Mouse (Mus musculus) layer of hippocampus, adult 11-12 months (tissue): Measurements from ENCODE around the gene Tnfrsf14.

ENCODE experiments used
- DNase-seq: peaks from one replicate; pipeline ENCODE4 v3.0.0; 2022; ENCODE audit warnings: low spot score

Gene Tnfrsf14

DNA sequence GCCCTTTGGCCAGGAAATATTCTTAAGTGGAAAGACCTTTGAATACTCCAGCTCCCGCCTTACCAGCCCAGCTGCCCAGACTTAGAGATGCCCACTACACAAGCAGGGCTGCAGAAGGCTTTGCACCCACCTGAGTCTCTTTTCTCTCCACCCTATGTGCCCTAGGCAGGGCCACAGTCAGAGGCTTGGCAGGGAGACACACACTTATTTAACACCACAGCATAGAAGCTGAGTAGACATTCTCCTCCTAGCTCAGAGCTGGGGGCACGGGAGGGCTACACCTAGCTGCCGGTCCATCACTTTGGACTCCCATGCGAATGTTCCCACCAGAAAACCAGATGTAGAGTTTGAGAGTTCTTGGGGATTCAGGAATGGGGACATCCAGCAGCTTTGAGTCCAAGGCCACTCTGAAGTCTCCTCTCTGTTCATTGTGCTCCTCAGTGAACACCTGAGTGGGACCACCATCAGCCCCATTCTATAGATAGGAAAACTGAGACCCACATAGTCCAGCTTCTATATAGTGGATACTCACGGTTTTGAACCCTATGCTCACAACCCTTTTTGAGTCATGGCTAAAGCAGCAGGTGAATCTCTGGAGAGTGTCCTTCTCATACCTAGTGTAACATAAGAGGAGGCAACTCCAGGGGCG, 20.7 kb upstream of the Tnfrsf14 start:
- DNase-seq: no peak

DNA sequence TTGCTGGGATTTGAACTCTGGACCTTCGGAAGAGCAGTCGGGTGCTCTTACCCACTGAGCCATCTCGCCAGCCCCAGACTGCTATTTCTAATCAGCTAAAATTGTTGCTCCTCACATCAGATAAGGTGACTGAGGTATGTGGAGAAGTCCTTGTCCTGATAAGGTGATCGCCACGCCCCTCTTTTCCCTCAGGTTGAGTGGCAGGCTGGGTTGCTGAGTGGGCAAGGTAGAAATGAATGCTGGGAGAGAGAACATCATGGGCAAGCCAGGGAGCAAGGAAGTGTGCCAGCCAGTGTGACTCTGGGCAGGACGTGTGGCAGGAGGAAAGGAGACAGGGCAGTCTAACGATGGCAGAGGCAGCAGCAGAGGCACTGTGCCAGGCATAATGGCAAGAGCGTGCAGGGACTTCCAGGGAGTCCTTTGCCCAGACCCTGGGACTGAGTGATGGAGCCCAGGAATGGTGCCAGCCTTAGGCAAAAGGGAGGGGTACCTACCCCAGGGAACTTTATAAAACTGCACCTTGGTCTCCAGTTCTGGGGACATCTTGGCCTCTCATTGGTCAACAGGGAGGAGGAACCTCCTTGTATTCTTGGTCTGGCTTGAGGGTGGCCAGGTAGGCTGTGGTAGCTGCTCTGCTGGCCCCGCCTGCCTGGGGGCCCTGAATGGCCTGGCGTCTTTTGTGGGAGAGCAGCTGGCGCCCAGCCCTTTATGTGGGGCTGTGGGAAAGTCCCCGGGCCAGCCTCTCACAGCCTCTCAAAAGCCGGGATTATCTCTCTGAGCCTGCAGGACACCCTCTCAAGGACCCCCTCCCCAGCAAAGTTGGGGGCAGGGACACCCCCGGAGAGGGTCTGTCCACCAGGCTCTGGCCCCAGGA, 19.9 kb upstream of the Tnfrsf14 start:
- DNase-seq: peak; percentile 46

DNA sequence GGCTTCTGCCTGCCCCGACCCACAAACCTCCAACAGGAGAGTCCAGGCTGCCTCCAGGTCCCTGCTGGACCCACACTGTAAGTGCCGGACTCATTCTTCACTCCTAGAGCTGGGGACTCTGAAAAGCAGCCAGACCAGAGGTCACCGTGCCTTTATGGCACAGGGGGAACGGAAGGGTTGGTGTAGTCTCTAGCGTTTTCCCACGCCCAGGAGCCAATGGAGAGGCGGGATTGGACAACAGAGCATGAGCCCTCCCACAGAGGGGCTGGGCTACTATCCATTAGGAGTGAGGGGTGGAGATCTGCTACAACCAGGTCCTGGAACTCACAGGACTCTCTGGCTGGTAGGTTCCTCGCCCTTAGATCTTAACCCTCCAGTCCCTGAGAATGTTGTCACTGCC, 18.0 kb upstream of the Tnfrsf14 start:
- peak; percentile 53 for DNase-seq

DNA sequence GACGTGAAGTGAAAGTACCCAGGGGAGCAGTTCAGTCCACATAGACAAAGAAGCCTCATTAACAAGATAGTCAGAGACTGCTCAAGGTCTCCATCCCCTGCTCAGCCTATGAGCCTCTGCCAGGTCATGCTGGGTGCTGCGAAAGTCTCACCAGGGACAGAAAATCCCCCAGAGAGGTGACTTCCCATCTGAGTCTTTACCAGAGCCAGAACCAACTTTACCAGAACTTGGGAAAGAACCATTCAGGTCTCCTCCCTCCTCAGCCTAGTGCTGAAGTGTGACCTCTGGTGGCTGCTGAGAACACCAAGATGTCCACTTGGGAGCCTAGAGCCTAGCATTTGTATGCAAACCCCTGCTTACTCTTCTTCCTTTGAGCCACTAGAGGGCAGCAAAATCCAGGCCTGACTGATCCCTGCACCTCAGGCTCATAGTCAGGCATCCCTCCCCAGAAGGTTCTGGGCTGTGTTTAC, 15.8 kb upstream of the Tnfrsf14 start:
- peak; percentile 83 for DNase-seq

DNA sequence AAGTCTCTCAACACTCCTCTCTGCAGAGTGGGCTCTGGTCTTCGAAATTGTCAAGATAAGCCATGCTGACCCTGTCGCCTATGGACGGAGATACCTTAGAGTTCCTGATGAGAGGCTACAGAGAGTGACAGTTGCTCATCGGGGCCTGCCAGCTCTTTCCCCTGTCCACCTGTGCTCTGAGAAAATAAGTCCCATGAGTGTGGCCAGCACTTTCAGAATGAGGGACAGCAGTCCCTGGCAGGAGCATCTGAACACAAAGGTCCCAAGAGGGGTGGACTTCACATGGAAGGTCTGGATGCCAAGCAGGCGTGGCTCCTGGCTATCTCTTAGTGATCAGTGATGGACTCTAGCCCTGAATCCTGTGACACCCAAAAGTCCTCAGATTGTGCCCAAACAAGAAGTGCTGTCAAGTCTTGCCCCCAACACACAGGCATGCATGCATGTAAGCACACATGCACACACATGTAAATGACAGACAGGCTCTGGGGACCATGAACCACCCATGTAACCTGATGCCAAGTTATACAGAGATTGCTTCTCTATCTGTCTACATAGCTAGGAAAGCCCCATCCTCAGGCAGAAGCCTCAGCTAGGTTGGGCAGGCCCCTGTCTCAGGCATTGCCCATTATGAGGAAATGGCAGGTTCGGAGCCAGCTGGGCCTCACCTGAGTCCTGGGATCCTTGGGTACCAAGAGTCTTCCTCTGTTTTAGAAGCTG, 15.1 kb upstream of the Tnfrsf14 start:
- no peak for DNase-seq

DNA sequence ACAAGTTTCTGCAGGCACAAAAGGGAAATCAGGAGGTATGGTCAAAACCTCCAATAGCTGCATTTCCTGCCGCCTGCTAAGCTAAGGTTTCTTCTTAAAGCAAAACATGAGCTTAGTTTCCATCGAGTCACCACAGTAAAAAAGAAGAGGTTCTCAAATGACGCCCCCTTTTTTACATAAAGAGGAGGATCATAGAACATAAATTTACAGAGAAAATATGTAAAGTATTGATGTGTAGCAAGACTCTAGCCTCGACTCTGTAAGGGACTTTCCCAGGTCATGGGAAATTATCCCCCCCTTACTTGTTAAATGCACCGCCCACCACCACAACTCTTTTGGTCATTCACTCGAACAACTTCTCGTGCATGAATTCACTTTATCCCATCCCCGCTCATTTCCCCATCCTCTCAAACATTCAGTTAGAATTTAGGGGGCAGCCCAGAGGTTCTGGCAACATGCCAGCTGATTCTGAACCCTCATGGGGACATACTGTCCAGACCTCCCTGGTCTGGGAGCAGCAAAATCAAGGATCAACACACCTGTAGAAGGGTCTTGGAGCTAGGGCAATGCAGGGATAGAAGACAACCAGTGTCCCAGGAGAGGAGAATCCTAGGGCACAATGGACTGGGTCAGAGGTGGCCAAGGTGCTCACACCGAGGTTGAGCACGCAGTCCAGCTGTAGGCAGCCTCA, 14.4 kb upstream of the Tnfrsf14 start:
- DNase-seq: no peak

DNA sequence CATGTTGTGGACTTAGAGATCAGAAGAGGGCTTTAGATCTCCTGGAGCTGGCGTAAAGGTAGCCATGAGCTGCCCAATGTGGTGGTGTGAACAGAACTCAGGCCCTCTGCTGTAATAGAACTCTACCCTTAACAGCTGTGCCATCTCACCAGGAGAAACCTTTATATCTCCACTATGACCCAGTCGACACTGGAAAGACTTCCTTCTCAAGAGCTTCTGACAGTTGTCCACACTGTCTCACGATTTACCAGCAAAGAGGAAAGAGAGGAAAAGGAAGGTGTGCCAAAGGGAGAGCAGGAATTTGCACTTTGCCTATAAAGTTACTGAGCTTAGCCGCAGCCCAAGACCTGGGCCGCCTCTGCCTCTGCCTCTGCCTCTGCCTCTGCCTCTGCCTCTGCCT, 13.5 kb upstream of the Tnfrsf14 start:
- DNase-seq: no peak

DNA sequence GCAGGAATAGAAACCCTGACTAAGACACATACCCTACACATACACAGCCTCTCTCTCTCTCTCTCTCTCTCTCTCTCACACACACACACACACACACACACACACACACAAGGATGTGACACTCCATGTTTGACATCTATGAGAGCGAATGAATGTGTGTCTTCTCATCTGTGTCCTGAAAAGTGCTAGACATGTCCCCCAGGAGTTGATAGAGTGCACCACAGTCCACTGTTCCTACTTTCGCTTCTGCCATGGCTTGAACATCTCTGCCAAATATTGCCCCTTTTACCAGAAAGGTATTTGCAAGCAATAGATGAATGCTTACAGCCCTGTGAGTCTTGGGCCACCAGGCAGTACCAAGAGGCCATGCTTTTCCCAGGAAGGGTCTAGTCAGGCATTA, 11.8 kb upstream of the Tnfrsf14 start:
- DNase-seq: no peak

DNA sequence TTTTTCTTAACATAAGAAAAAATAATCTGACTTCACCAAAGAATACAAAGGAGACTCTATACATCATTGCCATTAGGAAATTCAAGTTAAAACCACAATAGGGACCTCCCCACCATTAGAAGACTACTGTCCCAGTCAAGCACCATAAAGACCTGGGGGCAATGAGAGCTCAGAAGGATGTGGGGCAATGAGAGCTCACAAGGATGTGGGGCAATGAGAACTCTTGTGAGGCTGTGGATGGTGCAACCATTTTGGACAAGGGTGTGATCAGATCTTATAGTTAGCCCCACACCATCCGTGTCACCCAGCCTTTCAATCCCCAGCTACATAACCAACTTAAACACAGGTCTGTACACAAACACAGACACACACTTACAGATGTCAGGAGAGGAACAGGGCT, 9.4 kb upstream of the Tnfrsf14 start:
- no peak for DNase-seq

DNA sequence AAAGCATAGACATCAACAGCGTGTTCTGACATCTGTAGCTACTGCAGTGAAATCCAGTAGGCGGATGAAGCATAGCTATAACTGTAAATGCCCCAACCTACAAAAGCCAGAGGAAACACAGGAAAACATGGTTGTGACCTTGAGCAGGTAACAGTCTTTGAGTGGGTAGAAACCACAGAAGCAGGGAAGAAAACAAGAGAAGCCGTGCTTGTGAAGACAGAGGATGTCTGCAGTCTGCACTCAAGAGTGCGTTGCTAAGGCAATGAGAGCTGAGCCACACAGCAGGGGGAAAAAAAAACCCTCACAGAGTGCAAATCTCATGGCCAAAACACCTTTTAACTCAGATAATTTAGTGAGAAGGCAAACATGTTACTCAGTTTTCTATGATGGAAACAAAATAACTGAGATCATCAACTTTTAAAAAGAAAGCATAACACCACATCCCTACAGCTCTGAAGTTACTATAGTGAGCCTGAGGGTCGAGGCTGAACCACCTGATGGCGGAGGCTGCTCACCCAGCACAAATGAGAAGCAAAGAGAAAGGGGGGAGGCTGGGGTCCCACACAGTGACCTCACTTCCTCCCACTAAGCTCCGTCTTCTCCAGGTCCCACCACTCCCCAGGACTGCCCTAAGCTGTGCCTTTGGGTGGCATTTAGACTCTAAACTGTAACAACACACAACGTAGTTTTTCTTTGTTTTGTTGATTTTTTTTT, 8.3 kb upstream of the Tnfrsf14 start:
- DNase-seq: no peak

DNA sequence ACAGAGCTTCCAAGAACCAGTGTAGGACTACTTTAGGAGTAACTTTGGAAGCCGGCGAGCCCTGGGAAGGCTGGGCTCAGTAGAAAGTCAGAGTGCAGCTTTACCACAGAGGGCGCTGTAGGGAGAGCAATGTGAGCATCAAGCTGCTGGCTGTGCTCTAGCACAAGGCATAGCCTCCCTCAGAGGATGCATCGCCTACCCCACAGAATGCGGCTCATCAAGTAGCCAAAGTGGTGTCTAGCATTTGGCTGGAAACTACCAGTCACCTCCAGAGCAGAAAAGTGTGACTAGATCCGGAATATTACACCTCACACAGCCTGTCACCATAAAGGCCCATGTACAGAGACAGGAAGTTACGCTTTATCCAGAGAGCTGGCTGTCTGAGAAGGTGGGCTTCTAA, 7.4 kb upstream of the Tnfrsf14 start:
- no peak for DNase-seq

DNA sequence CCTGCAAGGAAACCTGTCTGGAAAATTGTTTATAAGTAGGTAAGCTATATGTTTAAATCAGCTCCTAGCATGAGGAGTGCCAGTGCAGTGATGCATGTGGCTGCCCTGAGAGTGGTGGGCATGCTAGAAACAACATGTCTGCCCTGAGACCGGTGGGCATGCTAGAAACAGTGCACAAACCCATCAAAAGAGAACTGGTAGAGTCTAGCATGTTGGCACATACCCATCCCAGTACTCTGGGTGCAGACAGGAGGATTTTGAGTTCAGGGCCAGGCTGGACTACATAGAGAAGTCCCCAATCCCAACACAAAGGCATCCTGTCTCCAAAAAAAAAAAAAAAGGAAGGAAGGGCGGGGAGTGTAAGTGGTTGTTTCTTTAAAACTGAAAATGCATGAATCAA, 6.4 kb upstream of the Tnfrsf14 start:
- DNase-seq: no peak

DNA sequence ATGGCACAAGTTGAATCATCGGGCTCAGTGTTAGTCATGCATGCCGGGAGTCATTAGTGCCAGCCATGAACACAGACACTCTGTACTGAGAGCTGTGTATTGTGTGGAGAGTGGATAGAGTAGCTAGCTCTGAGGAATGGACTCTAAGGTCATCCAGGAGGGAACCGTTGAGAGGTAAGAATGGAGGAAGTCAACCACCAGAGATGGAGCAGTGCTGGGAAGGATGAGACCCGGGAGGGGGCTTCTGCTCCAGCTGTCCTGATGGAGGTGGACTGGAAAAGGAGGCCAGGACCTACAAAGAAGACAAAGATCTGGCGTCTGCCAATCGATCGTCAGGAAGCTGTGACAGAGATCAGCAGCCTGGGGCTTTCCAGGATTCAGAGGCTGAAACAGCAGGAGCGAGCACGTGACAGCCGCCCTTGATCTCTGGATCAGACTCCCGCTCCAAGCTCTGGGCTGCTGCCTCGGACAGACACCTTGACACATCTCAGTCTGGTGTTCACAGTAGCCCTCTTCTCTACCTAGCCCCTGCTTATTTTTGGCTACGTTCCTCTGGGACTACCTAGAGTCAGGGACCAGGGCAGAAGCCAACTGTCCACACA, 5.0 kb upstream of the Tnfrsf14 start:
- DNase-seq: no peak

DNA sequence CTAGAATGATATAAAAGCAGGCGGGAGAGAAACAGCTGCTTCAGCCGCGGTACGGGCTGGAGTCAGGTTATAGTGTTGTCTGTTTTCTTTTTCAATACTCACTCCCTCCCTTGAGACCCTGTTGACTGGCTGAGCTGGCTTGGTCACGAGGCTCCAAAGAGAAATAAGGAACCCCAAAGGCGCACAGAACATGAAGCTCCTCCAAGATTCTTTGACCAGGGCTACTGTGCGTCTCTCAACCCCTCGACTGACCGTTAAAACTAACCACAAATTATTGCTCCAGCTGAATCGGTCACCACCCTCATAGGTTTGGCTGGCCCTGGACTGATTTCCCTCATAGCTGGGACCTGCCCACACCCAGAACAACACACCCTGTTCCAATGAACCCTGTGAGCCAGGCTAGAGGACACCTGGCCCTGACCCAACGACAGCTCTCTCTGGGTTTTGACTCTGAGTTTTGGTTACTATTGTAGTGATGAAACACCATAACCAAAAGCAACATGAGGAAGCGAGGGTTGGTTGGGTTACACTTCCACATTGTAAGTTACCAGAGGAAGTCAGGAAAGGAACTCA, 811 bp upstream of the Tnfrsf14 start:
- DNase-seq: no peak

DNA sequence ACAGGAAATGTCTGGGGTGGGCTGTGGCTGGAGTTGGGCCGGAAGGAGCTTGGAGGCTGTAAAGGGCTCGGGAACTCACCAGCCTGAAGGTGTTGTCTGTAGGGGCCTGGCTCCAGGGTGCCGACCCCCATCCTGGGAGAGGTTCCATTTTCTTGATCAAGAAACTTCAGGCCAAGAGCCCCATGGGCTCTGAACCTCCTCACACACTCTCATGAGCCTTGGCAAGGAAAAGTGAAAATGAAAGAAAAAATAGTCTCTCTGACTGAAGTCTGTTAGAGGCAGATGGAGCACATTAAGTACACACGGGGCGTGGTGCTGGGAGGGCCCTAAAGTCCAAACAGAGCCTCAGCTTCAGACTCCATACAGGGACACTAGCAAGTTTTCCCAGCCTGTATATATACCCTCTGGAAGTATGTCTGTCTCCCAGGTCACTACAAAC, 445 bp downstream of the Tnfrsf14 start:
- DNase-seq: no peak

DNA sequence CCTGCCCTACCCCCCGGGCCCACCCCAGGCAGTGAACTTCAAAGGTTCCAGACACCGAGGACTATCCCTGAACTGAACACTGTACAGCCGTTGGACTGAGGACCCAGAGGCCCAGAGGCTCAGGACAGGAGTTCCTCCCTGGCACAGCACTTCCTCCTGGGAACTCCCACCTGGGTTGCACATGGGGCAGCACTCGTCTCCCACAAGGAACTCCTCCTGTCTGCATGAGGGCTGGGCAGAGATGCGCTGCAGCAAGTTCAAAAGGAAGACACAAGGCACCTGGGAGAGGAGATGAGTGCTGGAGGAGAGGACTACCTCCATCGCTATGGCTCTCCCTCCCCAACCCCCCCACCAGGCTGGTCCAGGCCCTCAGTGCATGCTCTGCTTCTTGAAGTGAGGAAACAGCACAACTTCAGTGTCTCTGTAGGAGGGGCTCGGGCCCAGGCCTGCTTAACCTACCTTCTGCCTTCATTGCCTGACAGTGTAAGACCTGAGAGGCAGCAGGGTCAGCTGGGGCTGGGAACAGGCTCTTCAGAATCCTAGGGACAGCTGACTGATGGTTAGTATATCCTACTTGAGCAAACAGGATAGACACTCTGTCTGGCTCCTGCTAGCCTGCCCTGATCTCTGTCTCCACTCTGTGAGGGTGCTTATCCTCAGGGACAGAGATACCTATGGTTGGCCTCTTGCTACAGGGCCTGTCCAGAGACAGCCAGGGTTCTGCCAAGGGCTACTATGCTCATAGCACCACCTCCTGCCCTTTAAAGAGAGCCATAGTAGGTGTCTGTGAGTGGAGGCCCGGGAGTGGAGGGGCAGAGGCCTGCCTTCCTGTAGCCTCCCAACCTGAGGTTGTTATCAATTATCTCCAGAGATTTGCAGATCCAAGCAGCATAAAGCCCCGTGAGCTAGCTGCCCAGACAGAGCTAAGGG, 1.1 kb downstream of the Tnfrsf14 start:
- no peak for DNase-seq

DNA sequence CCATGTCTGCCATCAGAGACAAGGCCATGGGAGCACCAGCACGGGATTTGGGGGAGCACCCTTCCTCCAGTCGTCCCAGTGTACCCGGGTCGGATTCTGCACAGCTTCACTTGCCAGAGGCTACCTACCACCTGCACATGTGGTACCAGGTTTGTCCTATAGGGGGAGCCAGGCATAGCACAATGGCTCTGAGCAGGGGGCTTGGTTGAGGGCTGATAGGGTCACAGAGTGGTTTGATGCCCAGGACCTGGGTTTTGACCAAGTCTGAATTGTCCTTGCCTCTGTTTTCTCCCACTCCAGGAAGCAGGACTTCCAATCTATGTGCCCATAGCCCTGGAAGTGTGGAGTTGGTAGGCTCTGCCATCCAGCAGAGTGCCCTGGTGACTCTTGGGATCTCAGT, 3.0 kb downstream of the Tnfrsf14 start:
- DNase-seq: no peak

DNA sequence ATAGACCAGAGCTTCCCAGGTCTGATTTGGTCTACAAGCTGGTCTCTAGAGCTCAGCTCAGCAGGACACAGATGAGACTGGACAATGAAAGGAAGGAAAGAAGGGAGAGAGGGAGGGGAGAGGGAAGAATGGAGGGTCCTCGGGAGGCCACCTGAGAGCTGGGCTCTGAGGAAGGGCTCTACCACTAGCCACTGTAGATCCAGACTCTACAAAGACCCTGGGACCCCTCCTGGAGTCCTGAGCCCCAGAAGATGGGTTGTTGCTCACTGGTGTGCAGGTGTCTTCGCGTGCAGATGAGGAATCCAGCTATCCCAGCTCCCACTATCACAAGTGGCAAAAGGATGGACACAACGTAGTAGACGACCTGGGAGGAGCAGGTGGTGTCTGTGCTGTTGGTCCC, 5.4 kb downstream of the Tnfrsf14 start:
- no peak for DNase-seq

DNA sequence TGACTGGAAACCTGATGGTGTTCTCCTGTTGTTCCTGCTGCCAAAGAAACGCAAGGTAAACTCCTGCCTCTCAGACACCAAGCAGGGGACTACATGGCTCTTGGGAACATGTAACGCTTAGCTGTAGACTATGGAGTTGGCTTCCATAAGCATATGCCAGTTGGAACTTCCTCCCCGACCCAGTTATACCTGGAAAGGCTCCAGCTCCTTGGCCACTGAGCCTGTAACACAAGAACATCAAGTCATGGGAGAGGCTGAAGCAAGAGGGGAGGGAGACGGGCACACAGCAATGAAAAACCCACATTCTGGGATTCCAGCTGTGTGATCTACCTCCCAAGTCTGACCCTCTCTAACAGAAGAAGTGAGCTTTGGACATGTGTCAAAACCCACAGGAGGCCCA, 6.1 kb downstream of the Tnfrsf14 start:
- DNase-seq: no peak

DNA sequence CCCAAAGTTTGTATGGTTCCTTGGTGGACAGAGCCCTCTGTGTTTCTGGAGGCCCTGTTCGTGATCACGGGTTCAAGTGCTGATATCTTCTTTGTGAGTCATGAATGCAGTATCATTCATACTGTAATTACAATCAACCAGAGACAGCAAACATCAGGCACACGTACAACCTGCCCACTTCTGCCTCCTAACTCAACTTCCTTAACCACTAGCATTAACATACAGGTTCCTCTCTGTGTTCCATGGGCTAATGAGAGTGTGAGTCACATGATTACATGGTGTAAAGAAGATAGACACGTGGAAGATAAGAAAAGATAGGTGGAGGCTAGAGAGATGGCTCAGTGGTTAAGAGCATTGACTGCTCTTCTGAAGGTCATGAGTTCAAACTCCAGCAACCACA, 11.7 kb downstream of the Tnfrsf14 start:
- DNase-seq: no peak
